Mouse (Mus musculus): Measurements from ENCODE around the gene Tbc1d1. TPM values are rescaled to one million over a fixed set of nuclear protein-coding genes. Genes with fewer than 3 reads are reported as not detected.

Tbc1d1 gene
- polyA plus RNA-seq, 1 experiment from 2014 or later, result 32.3 TPM

DNA sequence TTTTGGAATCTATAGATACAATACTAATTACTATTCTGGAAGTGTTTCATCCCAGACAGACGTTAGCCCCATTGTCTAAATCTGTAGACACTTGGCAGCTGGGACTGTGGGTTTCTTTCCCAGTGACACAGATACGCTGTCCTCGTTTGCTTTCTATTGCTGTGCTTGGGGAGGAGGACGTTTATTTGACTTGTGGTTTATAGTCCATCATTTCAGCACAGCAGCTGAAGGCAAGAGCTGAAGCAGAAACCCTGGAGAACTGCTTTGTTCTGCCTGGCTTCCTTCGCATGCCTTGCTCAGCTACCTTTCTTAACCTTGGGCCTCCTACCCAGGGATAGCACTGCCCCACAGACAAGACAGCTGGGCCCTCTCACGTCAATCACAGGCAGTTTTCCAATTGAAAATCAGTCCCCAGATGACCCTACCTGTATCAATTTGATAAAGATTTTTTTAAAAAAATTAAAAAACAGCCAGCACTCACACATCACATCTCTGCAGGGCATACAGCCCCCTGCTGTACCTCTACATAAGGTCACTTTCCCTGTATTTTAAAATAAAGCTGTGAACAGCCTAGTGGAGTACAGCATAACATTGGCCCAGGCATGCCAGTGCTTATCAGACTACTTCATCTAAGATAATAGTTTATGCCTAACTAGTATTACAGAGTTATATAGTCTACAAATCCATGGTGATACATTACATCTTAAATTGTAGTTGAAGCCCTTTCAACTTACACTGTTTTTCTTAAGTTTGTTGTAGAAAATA is 158.4 kb downstream of the Tbc1d1 start:
- Histone ChIP-seq H3K27me3 (replicated peaks; ENCODE audit: control insufficient read depth, insufficient read depth, low read length) (no peaks in the 10 kb centered on the region), H3K36me3 (ENCODE audit: control insufficient read depth, insufficient read depth, low read length) (peaks cover 10% of the 10 kb centered on the region), H3K4me3 (ENCODE audit: low read length) (no peak overlapping the region), H3K27ac (ENCODE audit: low read length) (peak overlapping the region; percentile 57), H3K4me1 (ENCODE audit: control insufficient read depth, insufficient read depth, low read length) (peaks cover 19% of the 10 kb centered on the region), H3K9ac (ENCODE audit: low read depth, low read length) (no peak overlapping the region), H3K4me2 (ENCODE audit: low read depth, low read length) (no peak overlapping the region), H3K9me3 (ENCODE audit: control insufficient read depth, low read length) (no peaks in the 10 kb centered on the region)
- 32% methylated on average over 6 of the region's 6 CpGs for WGBS
- ATAC-seq, result peak; percentile 63

DNA sequence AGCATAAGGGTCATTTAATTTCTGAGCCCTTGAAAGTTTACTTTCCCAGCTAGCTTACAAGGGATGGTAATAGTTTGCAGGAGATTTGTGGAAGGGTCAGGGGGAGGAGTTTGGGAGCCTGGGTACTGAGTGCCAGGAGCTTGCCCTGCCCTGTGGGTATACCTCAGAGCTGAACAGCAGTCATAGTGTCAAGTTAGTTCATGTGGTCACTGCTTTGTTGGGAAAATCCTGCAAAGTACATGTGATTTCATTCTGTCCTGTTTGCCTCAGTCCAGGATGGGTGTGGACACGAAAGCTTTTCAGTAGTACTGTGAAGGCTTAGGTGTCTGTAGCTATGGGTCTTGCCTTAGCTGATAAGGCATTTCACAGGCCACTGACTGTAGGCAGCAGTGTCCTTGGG is 159.0 kb downstream of the Tbc1d1 start:
- H3K4me2 ChIP-seq (ENCODE audit: low read depth, low read length), result no peak overlapping the region
- no peak for ATAC-seq
- 84% methylated on average over 1 of the region's 1 CpGs for WGBS
- no peaks in the 10 kb centered on the region for H3K27me3 ChIP-seq (replicated peaks; ENCODE audit: control insufficient read depth, insufficient read depth, low read length)
- H3K36me3 ChIP-seq (ENCODE audit: control insufficient read depth, insufficient read depth, low read length), result peaks cover 10% of the 10 kb centered on the region
- H3K9me3 ChIP-seq (ENCODE audit: control insufficient read depth, low read length), result no peaks in the 10 kb centered on the region
- no peak overlapping the region for H3K4me3 ChIP-seq (ENCODE audit: low read length)
- peaks cover 19% of the 10 kb centered on the region for H3K4me1 ChIP-seq (ENCODE audit: control insufficient read depth, insufficient read depth, low read length)
- no peak overlapping the region for H3K27ac ChIP-seq (ENCODE audit: low read length)
- H3K9ac ChIP-seq (ENCODE audit: low read depth, low read length), result no peak overlapping the region

DNA sequence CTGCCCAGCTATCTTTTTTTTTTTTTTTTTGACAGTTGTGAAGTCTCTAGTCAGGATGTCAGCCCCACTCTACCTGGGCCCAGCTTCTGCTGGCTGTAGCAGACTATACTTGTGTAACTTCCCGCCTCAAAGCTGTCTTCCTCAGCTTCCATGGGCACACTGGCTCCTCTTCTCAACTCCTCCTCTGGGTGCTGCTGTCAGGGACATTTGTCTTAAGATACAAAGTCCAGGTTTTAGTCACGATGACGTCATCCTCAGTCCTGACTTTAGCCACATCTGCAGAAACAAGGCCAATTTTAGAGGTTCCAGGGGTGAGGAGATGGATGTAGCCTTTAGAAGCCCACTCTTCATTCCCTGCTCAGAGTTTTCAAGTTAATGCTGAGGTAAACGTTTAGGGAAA is 167.2 kb downstream of the Tbc1d1 start:
- Histone ChIP-seq H3K36me3 (ENCODE audit: control insufficient read depth, insufficient read depth, low read length) (peaks cover 9% of the 10 kb centered on the region), H3K9ac (ENCODE audit: low read depth, low read length) (no peak overlapping the region), H3K4me3 (ENCODE audit: low read length) (no peak overlapping the region), H3K4me2 (ENCODE audit: low read depth, low read length) (no peak overlapping the region), H3K27ac (ENCODE audit: low read length) (no peak overlapping the region), H3K27me3 (replicated peaks; ENCODE audit: control insufficient read depth, insufficient read depth, low read length) (no peaks in the 10 kb centered on the region), H3K4me1 (ENCODE audit: control insufficient read depth, insufficient read depth, low read length) (peaks cover 11% of the 10 kb centered on the region), H3K9me3 (ENCODE audit: control insufficient read depth, low read length) (no peaks in the 10 kb centered on the region)
- ATAC-seq, result no peak
- 62% methylated on average over 4 of the region's 4 CpGs for WGBS

DNA sequence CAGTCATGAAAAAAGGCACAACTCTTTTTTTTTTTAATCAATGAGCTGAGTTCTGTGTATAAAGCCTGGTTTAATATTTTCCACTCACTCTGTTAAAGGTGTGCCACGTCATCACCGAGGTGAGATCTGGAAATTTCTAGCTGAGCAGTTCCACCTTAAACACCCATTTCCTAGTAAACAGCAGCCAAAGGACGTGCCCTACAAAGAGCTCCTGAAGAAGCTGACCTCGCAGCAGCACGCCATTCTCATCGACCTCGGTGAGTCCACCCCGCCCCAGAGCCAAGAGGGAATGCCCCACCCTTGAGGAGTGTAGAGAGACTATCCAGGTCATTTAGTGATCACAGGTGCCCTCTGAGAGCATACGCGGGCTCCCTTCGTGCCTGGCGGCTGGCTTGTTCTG is 168.2 kb downstream of the Tbc1d1 start:
- no peak overlapping the region for H3K27ac ChIP-seq (ENCODE audit: low read length)
- no peak overlapping the region for H3K9ac ChIP-seq (ENCODE audit: low read depth, low read length)
- no peaks in the 10 kb centered on the region for H3K27me3 ChIP-seq (replicated peaks; ENCODE audit: control insufficient read depth, insufficient read depth, low read length)
- 76% methylated on average over 12 of the region's 12 CpGs for WGBS
- no peak for ATAC-seq
- H3K4me2 ChIP-seq (ENCODE audit: low read depth, low read length), result no peak overlapping the region
- no peaks in the 10 kb centered on the region for H3K9me3 ChIP-seq (ENCODE audit: control insufficient read depth, low read length)
- H3K36me3 ChIP-seq (ENCODE audit: control insufficient read depth, insufficient read depth, low read length), result peaks cover 9% of the 10 kb centered on the region
- H3K4me3 ChIP-seq (ENCODE audit: low read length), result no peak overlapping the region
- peaks cover 11% of the 10 kb centered on the region for H3K4me1 ChIP-seq (ENCODE audit: control insufficient read depth, insufficient read depth, low read length)

DNA sequence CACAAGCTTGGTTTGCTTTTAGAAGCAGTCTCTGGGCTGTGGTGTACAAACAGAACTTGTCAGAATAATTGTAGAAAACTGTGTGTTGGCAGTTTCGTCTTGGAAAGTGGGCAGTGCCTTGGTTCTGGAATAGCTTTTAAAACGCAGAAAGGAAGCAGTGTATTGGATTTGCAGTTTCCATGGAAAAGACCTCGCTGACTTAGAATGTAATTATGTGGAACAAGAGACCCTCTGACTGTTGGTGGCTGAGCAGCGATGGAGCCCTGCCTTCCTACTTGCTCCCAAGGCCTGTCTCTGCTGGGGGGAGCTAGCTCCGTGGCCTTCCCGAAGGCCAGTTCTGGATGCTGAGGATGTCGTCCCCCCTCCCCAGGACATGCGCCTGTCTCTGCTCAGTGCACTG is 168.8 kb downstream of the Tbc1d1 start:
- Histone ChIP-seq H3K36me3 (ENCODE audit: control insufficient read depth, insufficient read depth, low read length) (peaks cover 9% of the 10 kb centered on the region), H3K4me3 (ENCODE audit: low read length) (no peak overlapping the region), H3K9me3 (ENCODE audit: control insufficient read depth, low read length) (no peaks in the 10 kb centered on the region), H3K27me3 (replicated peaks; ENCODE audit: control insufficient read depth, insufficient read depth, low read length) (no peaks in the 10 kb centered on the region), H3K9ac (ENCODE audit: low read depth, low read length) (no peak overlapping the region), H3K27ac (ENCODE audit: low read length) (no peak overlapping the region), H3K4me1 (ENCODE audit: control insufficient read depth, insufficient read depth, low read length) (peaks cover 11% of the 10 kb centered on the region), H3K4me2 (ENCODE audit: low read depth, low read length) (no peak overlapping the region)
- ATAC-seq, result no peak
- 79% methylated on average over 8 of the region's 8 CpGs for WGBS

DNA sequence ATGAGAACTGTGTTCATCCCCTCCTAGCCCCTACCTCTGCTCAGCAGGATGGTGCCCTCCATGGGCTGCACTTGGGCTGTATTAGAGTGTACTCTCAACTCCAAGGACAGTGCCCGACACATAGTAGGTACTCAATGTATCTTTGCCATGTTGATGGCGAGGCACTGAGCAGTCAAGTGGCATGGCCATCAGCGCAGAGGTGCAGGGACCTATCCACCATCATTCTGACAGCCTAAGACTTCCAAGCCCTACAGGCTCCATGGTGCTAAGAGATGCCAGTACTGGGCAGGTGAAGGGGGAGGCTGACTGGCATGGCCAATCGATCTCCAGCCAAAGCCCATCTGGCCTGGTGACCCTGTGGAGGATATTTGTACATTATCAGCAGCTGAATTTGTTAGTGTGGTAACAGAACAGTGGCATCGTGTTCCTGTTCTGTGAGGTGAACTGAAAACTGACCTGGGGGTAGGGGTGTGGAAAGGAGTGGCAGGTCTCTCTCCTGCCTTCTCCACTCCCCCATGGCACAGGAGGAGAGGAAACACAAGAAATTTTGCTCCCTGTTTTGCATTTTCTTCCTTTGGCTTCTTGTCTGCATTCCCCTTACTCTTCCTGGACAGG is 169.7 kb downstream of the Tbc1d1 start:
- Histone ChIP-seq H3K9ac (ENCODE audit: low read depth, low read length) (no peak overlapping the region), H3K27me3 (replicated peaks; ENCODE audit: control insufficient read depth, insufficient read depth, low read length) (no peaks in the 10 kb centered on the region), H3K4me1 (ENCODE audit: control insufficient read depth, insufficient read depth, low read length) (peaks cover 11% of the 10 kb centered on the region)

DNA sequence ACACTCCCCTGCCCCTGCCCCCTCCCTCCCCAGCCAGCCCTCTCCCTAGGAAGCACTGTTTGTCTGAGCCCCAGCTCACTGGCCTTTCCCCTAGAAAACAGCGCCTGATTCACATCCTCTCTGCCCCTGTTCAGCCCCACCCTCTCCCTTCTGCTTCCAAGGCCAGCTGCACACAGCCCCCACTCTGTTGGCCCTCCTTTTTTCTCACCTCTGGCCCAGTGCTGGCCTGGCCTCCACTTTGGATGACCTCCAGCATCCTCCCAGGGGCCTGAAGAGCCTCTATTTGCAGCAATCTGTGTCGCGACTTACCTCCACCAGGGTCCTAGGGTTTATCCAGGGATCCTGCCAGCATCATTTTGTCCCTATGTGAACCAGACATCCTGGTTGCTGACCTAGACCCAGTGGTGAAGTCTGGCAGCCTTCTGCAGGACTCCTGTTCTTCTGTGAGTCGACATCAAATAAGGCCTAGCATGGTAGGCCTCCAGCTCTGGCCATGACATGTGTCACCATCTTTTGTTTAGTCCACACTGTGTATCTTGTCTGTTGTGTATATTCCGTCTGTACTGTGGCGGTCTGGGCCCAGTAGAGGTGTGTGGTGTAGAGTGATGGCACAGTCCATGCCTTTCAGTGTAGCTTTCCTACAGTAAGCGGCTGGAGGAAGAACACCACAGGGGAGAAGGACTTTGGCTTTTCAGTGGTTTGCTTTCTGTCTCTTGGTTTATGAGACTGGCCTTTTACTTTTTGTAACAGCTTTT is 170.5 kb downstream of the Tbc1d1 start:
- Histone ChIP-seq H3K4me2 (ENCODE audit: low read depth, low read length) (no peak overlapping the region), H3K9me3 (ENCODE audit: control insufficient read depth, low read length) (no peaks in the 10 kb centered on the region), H3K4me3 (ENCODE audit: low read length) (no peak overlapping the region), H3K36me3 (ENCODE audit: control insufficient read depth, insufficient read depth, low read length) (peaks cover 9% of the 10 kb centered on the region), H3K27me3 (replicated peaks; ENCODE audit: control insufficient read depth, insufficient read depth, low read length) (no peaks in the 10 kb centered on the region), H3K4me1 (ENCODE audit: control insufficient read depth, insufficient read depth, low read length) (peaks cover 11% of the 10 kb centered on the region), H3K27ac (ENCODE audit: low read length) (peak overlapping the region; percentile 46), H3K9ac (ENCODE audit: low read depth, low read length) (no peak overlapping the region)
- whole genome bisulfite sequencing, result 57% methylated on average over 7 of the region's 7 CpGs
- peak; percentile 64 for ATAC-seq

More for the DNA sequence above, 169.7 kb downstream of the Tbc1d1 start:
- no peak overlapping the region for H3K4me2 ChIP-seq (ENCODE audit: low read depth, low read length)
- WGBS, result 82% methylated on average over 5 of the region's 5 CpGs
- H3K36me3 ChIP-seq (ENCODE audit: control insufficient read depth, insufficient read depth, low read length), result peaks cover 9% of the 10 kb centered on the region
- ATAC-seq, result 0 out of 2 replicates have a peak, but pooled peaks have one; percentile 12
- no peak overlapping the region for H3K4me3 ChIP-seq (ENCODE audit: low read length)
- H3K27ac ChIP-seq (ENCODE audit: low read length), result no peak overlapping the region
- no peaks in the 10 kb centered on the region for H3K9me3 ChIP-seq (ENCODE audit: control insufficient read depth, low read length)

DNA sequence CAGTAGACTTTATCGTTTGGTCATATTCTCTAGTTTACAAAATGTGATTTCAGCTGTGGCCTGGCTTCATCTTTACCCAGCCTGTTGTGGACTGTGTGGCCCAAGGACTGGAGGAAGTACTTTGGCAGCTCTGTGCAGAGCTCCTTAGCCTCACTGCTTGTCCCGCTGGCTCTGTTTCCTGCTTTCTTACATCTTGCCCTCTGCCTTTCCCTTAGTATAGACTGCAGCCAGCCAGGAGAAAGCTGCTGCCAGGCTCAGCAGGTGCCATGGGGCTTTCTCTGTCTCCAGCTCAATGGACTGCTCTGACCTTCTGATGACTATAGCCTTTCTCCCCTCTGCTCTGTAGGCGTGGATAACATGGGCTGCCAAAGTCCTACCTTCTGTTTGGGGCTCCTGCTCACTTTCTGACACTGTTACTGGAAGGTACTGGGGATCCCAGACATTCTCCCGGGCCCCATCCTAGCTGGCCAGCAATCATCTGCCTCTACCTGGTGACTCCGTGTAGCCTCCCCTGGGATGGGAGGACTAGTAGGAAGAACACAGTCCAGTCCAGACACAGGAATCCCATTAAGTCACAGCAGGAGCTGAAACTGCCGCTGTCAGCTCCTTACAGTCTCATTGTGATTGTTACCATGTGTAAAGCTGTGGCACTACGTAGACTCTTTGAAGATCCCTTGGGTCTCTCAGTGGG is 171.3 kb downstream of the Tbc1d1 start:
- Histone ChIP-seq H3K27me3 (replicated peaks; ENCODE audit: control insufficient read depth, insufficient read depth, low read length) (no peaks in the 10 kb centered on the region), H3K9me3 (ENCODE audit: control insufficient read depth, low read length) (no peaks in the 10 kb centered on the region), H3K4me1 (ENCODE audit: control insufficient read depth, insufficient read depth, low read length) (peaks cover 11% of the 10 kb centered on the region), H3K4me2 (ENCODE audit: low read depth, low read length) (no peak overlapping the region), H3K9ac (ENCODE audit: low read depth, low read length) (no peak overlapping the region), H3K36me3 (ENCODE audit: control insufficient read depth, insufficient read depth, low read length) (peaks cover 9% of the 10 kb centered on the region), H3K4me3 (ENCODE audit: low read length) (no peak overlapping the region), H3K27ac (ENCODE audit: low read length) (peak overlapping the region; percentile 46; the same call in 1 of the 2 replicates)
- ATAC-seq, result no peak
- WGBS, result 82% methylated on average over 7 of the region's 7 CpGs

Data from intestine, embryonic 16.5 days (tissue).